Mouse (Mus musculus) liver, adult 2 months (tissue): Measurements from ENCODE around the gene Itgb4. TPM values are rescaled to one million over a fixed set of nuclear protein-coding genes. Genes with fewer than 3 reads are reported as not detected.

Experiments
- DNase-seq: peaks from one replicate; pipeline ENCODE4 v3.0.0-alpha.2; 2011; ENCODE audit warnings: low read depth, low spot score; ENCODE audit errors: extremely low read depth
- H3K27ac ChIP-seq: fragments of 200-500 bp; replicated peaks from 2 replicates; pipeline ENCODE4 v1.5.1; 2012; ENCODE audit warnings: low read depth, mild to moderate bottlenecking, control low read depth, inconsistent platforms, low read length; ENCODE audit not compliant: insufficient read depth
- H3K27me3 ChIP-seq: fragments of 200-500 bp; 2 replicates; pipeline ENCODE4 v1.6.1; 2012; ENCODE audit warnings: mild to moderate bottlenecking, moderate library complexity, low read length, inconsistent platforms; ENCODE audit not compliant: control insufficient read depth, insufficient read depth
- H3K36me3 ChIP-seq: fragments of 200-500 bp; 2 replicates; pipeline ENCODE4 v1.6.1; 2012; ENCODE audit warnings: low read length, inconsistent platforms; ENCODE audit not compliant: control insufficient read depth, insufficient read depth
- H3K4me1 ChIP-seq: fragments of 200-500 bp; 2 replicates; pipeline ENCODE4 v1.6.1; 2011; ENCODE audit warnings: low read length; ENCODE audit not compliant: control insufficient read depth, insufficient read depth
- H3K4me3 ChIP-seq: fragments of 200-500 bp; 2 replicates; pipeline ENCODE4 v1.5.1; 2011; ENCODE audit warnings: low read depth, mild to moderate bottlenecking, control low read depth, low read length, moderate library complexity; ENCODE audit not compliant: insufficient read depth
- H3K79me2 ChIP-seq: fragments of 200-500 bp; 2 replicates; pipeline ENCODE4 v1.6.1; 2012; ENCODE audit warnings: inconsistent platforms, mild to moderate bottlenecking, low read length, moderate library complexity; ENCODE audit not compliant: control insufficient read depth, insufficient read depth
- H3K9ac ChIP-seq: fragments of 200-500 bp; 2 replicates; pipeline ENCODE4 v1.6.1; 2012; ENCODE audit warnings: low read depth, mild to moderate bottlenecking, control low read depth, inconsistent platforms, low read length
- CTCF ChIP-seq: fragments of 200-500 bp; IDR thresholded peaks from 2 replicates; pipeline ENCODE4 v1.5.1; 2011; ENCODE audit warnings: low read depth, low read length, control low read depth
- POLR2A ChIP-seq: fragments of 200-500 bp; IDR thresholded peaks from 2 replicates; pipeline ENCODE4 v1.6.1; 2011; ENCODE audit warnings: low read length, control low read depth; ENCODE audit not compliant: insufficient read depth; ENCODE audit errors: extremely low read depth
- WGBS: fragments of 180-500 bp; shearing (Covaris S2); methylation state at CpG from one replicate; pipeline ENCODE4 v1.1.7; 2018; 5-methylcytosine and 5-hydroxymethylcytosine counted together
- polyA plus RNA-seq: library from polyadenylated mRNA; depleted of rRNA; stranded (reverse); fragments of >200 nt; gene quantifications from 2 replicates; pipeline ENCODE4 v1.2.3, GENCODE M21; 2012
- total RNA-seq: library from RNA; depleted of rRNA; stranded (reverse); fragments of >200 nt; gene quantifications from 2 replicates; pipeline ENCODE4 v1.2.3, GENCODE M21; 2014

The Itgb4 gene
- total and polyA plus RNA-seq, 2 experiments: 0.18 to 0.65 TPM

- no peak overlapping the region for H3K27ac ChIP-seq
- no peaks in the 10 kb centered on the region for H3K79me2 ChIP-seq
- DNase-seq: no peak
- H3K27me3 ChIP-seq: no peaks in the 10 kb centered on the region
- no peak overlapping the region for H3K4me3 ChIP-seq
- 94% methylated on average over 9 of the region's 9 CpGs for WGBS
- no peak overlapping the region for H3K9ac ChIP-seq
- TF ChIP-seq POLR2A (no peak), CTCF (no peak)
- no peaks in the 10 kb centered on the region for H3K4me1 ChIP-seq
- peaks cover 10% of the 10 kb centered on the region; the same call in 1 of the 2 replicates for H3K36me3 ChIP-seq
Measured at GRCm38 (mm10) chr11:115962651-115963412, 11.7 kb upstream of the Itgb4 start.

- Histone ChIP-seq H3K4me1 (no peaks in the 10 kb centered on the region), H3K27me3 (no peaks in the 10 kb centered on the region), H3K27ac (no peak overlapping the region), H3K4me3 (no peak overlapping the region), H3K9ac (no peak overlapping the region), H3K36me3 (peaks cover 7% of the 10 kb centered on the region; the same call in 1 of the 2 replicates), H3K79me2 (no peaks in the 10 kb centered on the region)
- 87% methylated on average over 10 of the region's 10 CpGs for WGBS
- no peak for TF ChIP-seq CTCF
- no peak for TF ChIP-seq POLR2A
- no peak for DNase-seq
Measured at GRCm38 (mm10) chr11:115964977-115965604, 9.4 kb upstream of the Itgb4 start.

GRCm38 (mm10) chr11:115968731-115969405 lies 5.6 kb upstream of the Itgb4 start:
- no peak overlapping the region for H3K9ac ChIP-seq
- H3K36me3 ChIP-seq: no peaks in the 10 kb centered on the region; the same call in 1 of the 2 replicates
- WGBS: 69% methylated on average over 5 of the region's 5 CpGs
- no peak overlapping the region for H3K27ac ChIP-seq
- no peak overlapping the region for H3K4me3 ChIP-seq
- no peaks in the 10 kb centered on the region for H3K4me1 ChIP-seq
- DNase-seq: no peak
- H3K79me2 ChIP-seq: no peaks in the 10 kb centered on the region
- no peaks in the 10 kb centered on the region for H3K27me3 ChIP-seq
- TF ChIP-seq CTCF (no peak), POLR2A (no peak)

GRCm38 (mm10) chr11:115970006-115970673 lies 4.4 kb upstream of the Itgb4 start:
- H3K27me3 ChIP-seq: peaks cover 5% of the 10 kb centered on the region; the same call in 1 of the 2 replicates
- H3K4me1 ChIP-seq: no peaks in the 10 kb centered on the region
- no peak overlapping the region for H3K9ac ChIP-seq
- H3K27ac ChIP-seq: no peak overlapping the region
- no peaks in the 10 kb centered on the region for H3K36me3 ChIP-seq
- DNase-seq: no peak
- no peak for TF ChIP-seq POLR2A
- no peak for TF ChIP-seq CTCF
- H3K4me3 ChIP-seq: no peak overlapping the region
- WGBS: 59% methylated on average over 15 of the region's 15 CpGs
- no peaks in the 10 kb centered on the region for H3K79me2 ChIP-seq

GRCm38 (mm10) chr11:115971016-115971415 lies 3.5 kb upstream of the Itgb4 start:
- H3K27me3 ChIP-seq: peaks cover 5% of the 10 kb centered on the region; the same call in 1 of the 2 replicates
- DNase-seq: no peak
- no peak overlapping the region for H3K27ac ChIP-seq
- no peaks in the 10 kb centered on the region for H3K36me3 ChIP-seq
- no peaks in the 10 kb centered on the region for H3K79me2 ChIP-seq
- 88% methylated on average over 6 of the region's 6 CpGs for WGBS
- no peak overlapping the region for H3K4me3 ChIP-seq
- no peak for TF ChIP-seq POLR2A
- no peaks in the 10 kb centered on the region for H3K4me1 ChIP-seq
- H3K9ac ChIP-seq: no peak overlapping the region
